Mouse (Mus musculus) frontal cortex, adult 2 months (tissue): ENCODE measurements at regions not wholly inside any gene's neighbourhood (a gene's known extent, or its start where the extent isn't known, plus 50 kb on each side); places are given as distances from the start of the nearest gene placed in this dataset.

Experiments used
- DNase-seq, 2 experiments: peaks; one replicate each; pipeline ENCODE4 v3.0.0; 2022; ENCODE audit warnings: low spot score in 1 of 2; ENCODE audit errors: extremely low spot score in 1 of 2

DNA sequence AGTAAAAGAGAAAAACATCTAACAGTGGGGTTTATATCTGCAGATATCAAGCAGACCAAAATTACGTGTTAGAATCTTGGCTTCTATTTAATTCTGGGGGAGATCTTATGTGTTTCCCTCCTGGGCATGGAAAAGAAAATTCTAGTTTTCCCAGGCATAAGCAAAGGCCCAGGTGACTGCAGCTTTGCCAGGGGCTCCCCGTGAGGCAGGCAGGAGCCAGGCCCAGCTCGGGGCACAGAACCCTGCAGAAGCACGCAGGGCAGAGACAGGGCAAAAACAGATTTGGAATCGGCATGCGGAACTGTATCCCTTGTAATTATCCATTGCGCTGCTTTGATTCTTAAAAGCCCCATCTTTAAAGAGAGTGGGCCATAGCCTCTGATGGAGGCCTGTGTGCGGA, 250.4 kb upstream of the Slc35b3 start:
- DNase-seq, result no peak

DNA sequence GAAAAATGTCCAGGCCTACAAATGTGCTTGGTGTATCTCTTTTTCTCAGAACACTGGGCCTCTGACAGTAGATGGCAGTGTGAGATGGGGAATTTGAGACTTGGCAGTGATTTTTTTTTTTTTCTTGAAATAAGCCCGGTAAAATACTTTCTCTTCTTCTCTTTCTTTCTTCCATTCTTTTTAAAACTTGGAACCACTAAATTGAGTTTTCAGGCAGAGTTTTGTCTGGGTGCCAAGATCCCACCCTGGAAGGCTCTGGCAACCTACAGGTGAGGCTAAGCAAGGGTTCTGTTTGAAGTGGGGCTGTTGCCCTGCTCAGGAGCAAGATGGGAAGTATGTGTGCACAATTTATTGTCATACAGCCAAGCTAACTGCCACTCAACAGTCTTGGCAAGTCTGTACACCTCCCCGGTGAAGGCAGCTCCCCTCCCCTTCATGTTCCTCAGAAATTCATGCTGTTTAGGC, 223.1 kb upstream of the Slc35b3 start:
- DNase-seq, result peak in 1 of 2 experiments; percentile 58

DNA sequence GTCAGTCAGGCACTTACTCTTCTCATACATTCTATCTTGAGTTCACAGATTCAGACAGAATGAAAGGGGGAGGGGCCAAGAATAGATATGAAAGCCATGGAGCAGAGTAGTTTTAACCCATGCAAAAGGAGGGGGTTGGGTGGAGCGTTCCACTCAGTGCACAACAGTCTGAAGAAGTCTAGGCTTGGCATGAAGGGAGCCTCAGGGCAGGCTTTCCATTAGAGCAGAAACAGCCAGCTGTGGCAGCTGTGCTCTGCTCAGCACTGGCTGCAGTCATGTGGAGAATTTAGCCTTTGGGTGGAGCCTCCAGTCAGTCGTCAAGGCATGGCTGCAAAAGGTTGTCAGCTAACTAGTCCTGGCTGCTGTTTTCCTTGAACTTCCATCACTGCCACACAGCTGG, 201.3 kb upstream of the Slc35b3 start:
- DNase-seq, result no peak

DNA sequence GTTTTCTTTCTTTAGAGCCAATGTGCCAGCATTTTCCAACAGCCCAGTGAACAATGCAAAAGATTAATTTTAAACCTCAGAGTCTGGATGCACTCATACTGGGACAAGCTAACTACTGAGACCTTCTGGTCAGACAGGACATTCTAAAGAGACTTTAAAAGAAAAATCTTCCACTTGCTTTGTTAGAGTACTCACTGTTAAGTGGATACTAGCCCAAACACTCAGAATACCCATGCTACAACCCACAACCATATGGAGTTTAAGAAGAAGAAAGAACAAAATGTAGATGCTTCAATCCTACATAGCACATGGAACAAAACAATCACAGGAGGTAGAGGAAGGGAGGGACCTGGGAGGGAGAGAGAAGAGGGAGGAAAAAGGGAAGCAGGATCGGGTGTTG, 167.3 kb upstream of the Slc35b3 start:
- DNase-seq, result no peak

DNA sequence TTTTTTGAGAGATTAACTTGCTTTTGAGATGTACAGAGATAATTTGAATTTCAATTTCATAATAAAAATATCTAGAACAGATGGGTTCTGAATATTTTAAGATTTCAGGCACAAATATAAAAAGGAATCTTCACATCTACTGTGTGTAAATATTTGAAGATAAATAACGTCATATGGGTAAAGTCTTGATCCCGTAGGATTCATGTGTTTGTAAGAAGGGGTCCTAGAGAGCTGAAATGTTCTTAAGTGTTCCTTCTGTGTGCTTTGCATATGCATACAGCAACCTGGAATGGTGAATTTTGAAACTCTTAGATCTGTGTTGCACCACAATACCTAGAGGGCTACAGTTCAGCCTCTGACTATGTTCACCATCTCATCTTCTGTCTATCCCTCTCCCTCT, 131.4 kb upstream of the Slc35b3 start:
- DNase-seq, result no peak

DNA sequence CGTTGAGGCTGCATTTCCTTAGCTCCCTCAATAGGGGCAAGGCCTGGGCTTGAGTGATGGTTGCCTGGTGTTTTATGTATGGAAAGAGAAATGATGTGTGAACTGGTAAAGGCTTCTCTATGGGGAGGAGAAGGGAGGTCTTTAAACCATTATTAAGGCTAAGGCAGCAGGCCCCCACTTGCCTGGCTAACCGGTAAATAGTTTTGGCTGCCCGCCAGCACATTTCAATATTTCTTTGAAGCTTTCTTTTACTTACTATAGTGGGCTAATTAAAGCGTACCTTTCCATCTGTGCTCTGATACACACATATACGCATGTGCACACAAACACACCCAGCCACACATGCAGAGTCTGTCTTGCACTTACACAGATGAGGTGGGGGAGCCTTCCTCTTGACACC, 123.9 kb upstream of the Slc35b3 start:
- DNase-seq, result no peak

DNA sequence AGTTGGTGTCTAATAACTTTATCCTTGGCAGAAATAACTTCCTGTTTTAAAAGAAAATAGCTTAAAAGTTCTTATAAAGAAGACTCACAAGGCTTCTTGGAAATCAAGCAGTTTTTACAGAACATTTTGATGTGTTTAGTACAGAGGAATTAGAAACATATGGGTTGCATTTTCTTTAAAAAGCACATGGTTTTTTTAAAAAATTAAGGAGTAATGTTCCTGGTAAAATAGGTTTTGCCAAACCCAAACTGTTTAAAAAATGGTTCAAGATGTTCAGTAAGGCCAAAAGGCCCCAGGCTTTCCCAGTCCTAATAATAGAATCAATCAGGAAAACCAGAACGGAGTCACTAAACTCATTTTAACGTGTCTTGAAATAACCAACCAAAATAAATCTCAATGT, 113.5 kb upstream of the Slc35b3 start:
- DNase-seq, result no peak

DNA sequence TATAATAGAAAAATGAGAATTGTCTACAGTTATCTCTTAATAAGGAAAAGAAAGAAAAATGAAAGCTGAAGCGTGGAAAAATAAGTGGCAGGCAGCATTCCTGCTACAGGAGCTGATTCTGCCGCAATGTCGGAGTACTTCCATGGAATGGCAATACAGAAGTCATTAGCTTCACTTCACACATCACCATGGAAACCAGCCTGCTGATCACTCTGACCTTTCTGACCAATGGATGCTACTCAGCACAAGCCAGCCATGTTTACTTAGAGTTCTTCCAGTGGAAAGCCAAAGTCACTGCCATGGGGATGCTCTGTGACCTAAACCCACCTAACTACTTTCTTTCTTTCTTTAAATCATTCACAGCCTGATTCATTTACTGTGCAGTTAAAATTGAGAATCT, 71.6 kb upstream of the Slc35b3 start:
- no peak for DNase-seq

DNA sequence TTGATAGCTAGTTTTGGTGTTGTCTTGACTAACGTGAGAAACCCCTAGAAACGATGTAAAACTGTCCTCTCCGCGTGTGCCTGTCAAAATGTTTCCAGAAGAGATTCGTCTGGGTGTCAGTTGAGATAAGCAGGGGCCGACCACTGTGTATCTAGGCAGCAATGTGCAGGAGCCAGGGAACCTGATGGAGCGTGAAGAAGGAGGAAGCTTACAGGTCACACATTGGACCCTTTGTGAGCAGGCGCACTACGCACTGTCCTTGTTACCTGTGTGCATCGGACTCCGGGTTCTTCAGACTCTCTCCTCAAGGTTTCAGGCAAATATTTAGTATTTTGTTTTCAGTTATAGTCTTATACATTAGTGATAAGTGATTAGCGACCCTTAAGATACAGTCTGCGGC, 59.5 kb upstream of the Slc35b3 start:
- DNase-seq, result no peak

DNA sequence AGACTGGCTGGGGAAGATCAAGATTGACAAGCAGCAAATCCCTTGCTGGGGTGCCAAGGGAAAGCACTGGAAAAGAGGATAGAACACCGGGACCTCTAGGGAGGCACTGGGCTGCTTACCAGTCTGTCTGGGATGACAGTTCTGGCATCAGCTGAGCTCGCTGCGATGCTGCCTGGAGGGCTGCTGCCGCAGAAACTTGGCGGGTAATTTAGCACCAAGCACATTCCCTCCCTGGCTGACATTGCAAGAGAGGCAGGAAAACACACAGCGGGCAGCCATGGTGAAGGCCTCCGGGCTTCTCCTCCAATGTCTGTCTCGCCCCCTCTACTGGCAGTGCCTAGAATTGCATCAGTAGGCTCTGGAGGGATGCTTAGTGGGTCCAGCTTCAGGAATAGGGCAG, 51.0 kb upstream of the Slc35b3 start:
- DNase-seq, result peak; percentile 43 to 87
